Mouse (Mus musculus) urinary bladder, adult 2 months (tissue): ENCODE data around the gene Carns1. TPM values are rescaled to one million over a fixed set of nuclear protein-coding genes. Genes with fewer than 3 reads are reported as not detected.
A peak's percentile ranks its signal among the peaks of the same experiment; 100 is the strongest.

ENCODE experiments used
- DNase-seq: peaks from one replicate; pipeline ENCODE4 v3.0.0; 2022; ENCODE audit warnings: low spot score
- polyA plus RNA-seq: library from polyadenylated mRNA; depleted of rRNA; stranded (reverse); fragments of >200 nt; gene quantifications from 2 replicates; pipeline ENCODE4 v1.2.3, GENCODE M21; 2012

The Carns1 gene
- polyA plus RNA-seq, 1 experiment, result 21.7 TPM

DNA sequence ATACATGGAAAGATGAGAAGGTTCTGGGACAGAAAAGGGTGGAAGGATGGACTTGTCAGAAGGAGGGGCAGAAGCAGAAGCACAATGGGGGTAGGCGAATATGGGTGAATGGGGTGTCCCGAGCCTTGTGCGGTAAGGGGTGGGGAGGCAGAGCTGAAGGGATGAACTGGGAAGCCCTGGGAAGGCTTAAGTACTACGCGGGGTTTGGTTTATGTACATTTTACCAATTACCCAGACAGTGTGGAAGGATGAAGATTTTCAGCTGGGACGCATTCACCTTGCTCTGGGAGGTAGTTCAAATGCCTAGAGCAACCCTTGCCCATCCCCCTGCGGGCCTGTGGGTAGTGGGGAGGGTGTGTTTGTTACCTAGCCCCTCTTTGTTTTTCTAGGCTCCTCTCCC lies 26.9 kb upstream of the Carns1 start:
- DNase-seq, result no peak

DNA sequence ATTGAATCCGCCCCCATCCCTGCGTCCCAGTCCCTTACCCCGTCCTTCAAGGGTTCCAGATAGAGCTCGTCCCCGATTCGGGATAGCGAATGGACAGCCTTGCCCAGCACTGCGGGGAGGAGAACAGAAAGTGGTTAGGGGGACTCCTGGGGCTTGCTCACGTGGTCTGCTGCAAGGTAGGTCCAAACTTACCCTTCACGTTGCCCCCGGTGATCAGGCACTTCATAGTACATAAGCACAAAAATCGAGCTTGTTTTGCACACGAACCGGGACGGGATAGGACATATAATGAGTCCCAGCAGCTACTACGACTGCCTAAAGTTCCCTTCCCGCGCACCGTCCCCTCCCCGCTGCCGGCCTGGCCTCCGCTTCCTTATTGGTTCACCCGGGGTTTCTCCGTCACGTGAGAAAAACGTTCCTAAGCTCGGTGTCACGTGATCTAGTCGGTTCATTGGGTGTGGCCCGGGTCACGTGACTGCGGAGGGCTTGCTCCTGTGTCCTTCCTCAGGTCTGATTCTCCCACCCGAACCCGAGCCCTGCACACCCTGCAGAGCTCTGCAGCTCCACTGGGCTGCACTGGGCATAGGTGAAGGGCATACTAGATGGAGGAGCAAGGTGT lies 26.1 kb upstream of the Carns1 start, which contains the start of gene Rad9a:
Gene Rad9a, minus strand, starts transcription at position 372 of the 619 bp plus-strand sequence.
- peak; percentile 82 for DNase-seq

DNA sequence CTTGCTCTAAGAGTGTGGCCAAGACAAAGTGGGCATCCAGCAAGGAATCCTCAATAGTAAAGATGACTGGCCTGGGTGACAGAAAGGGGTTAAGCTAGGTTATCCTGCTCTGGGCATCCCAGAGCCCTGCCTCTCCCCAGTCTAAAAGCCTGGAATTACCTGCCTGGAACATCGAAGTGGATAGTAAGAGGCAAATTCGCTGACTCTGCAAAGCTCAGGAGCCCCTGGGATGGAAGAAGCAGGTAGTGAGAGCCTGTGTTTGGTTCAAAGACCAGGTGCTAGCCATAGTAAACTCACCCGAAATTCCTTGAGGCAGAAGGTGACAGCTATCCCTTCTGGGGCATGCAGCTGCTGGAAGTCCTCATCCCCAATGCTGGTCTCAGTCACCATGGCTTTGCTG lies 21.9 kb upstream of the Carns1 start:
- DNase-seq, result no peak

DNA sequence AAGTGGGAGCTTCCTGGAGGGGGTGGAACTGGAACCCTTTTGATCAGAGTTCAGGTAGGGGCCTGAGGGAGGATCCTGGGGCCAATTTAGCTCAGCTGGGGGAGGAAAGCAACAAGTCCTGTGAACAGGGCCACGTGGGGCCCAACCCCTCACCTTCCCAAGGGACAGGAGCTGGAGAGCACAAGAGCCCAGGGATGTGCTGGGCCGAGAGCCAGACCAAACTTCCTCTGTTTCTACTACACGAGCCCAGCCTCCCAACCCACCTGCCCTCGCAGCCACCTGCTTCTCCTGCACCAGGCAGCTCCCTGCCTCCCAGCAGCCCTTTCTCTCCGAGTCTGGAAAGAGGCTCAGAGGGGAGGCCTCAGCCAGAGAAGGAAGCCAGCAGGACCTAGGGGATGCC lies 21.3 kb upstream of the Carns1 start:
- DNase-seq, result no peak

DNA sequence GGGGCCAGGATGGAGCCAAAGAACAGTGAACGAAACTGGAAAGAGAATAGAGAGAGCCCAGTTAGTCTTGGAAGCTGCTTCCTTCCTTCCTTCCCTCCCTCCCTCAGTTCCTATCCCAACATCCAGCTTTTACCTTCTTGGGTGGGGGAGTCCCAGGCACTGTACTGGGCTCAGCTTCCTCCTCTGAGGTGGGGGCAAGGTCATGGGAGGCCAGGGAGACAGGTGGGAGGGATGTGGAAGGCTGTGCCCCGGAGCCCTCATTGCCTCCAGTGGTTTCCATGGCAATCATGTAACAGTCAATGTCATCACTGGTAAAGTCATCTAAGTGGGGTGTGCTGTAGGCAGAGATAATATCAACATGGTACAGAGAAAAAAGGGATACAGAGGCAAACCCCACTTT lies 20.8 kb upstream of the Carns1 start:
- DNase-seq, result no peak

DNA sequence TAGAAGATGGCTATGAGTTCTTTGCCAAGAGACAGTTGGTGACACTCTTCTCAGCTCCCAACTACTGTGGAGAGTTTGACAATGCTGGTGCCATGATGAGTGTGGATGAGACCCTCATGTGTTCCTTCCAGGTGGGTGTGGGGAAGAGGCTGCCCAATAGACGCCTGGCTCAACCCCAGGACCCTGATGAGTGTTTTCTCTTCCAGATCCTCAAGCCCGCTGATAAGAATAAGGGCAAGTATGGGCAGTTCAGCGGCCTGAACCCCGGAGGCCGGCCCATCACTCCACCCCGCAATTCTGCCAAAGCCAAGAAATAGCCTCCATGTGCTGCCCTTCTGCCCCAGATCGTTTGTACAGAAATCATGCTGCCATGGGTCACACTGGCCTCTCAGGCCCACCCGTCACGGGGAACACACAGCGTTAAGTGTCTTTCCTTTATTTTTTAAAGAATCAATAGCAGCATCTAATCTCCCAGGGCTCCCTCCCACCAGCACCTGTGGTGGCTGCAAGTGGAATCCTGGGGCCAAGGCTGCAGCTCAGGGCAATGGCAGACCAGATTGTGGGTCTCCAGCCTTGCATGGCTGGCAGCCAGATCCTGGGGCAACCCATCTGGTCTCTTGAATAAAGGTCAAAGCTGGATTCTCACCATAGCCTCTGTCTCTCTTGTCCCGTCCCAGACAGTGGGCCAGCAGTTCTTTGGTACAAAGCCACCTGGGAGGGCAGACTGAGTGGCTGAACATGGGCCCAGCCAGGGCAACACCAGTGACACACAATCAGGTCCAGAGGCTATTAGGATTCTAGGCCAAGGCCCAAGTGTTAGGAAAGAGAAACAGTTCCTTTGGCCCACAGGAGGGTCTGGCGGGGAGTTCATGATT lies 19.7 kb upstream of the Carns1 start:
- no peak for DNase-seq

DNA sequence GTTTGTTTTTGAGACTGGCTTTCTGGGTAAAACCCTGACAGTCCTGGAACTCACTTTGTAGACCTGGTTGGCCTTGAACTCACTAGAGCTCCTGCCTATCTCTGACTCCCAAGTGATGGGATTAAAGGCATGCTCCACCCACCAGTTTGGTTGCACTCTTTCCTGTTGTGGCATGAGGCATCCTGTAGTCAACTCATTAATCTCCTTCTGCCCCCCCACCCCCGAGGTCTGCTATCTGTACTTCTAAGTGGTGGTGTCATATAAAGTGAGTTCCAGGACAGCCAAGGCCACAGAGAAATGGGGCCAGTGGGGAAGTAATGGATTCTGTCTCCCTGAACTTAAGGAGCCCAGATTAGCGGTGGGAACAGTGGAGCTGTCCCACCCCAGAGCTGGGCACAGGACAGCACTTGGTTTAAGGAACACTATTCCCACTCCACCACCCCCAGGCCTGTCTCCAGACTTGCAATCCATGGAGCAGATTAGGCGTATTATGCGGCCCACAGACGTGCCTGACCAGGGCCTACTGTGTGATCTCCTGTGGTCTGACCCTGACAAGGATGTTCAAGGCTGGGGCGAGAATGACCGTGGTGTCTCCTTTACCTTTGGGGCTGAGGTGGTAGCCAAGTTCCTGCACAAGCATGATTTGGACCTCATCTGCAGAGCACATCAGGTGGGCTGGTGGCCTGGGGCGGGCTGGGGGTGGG lies 18.9 kb upstream of the Carns1 start:
- DNase-seq, result no peak

DNA sequence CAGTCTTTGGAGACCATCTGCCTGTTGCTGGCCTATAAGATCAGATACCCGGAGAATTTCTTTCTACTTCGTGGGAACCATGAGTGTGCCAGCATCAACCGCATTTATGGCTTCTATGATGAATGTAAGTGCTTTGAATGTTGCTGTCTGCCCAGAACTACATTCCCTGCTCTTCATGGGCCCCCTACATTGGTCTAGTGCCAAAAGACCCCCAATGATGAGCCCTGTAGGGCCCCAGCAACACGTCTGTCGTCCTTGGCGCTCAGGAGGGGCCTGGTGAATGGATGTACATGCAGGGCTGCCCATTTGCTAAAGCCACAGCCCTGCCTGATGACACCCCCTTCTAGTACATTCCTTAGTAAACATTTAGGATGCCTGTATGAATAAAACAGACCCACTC lies 17.9 kb upstream of the Carns1 start:
- no peak for DNase-seq

DNA sequence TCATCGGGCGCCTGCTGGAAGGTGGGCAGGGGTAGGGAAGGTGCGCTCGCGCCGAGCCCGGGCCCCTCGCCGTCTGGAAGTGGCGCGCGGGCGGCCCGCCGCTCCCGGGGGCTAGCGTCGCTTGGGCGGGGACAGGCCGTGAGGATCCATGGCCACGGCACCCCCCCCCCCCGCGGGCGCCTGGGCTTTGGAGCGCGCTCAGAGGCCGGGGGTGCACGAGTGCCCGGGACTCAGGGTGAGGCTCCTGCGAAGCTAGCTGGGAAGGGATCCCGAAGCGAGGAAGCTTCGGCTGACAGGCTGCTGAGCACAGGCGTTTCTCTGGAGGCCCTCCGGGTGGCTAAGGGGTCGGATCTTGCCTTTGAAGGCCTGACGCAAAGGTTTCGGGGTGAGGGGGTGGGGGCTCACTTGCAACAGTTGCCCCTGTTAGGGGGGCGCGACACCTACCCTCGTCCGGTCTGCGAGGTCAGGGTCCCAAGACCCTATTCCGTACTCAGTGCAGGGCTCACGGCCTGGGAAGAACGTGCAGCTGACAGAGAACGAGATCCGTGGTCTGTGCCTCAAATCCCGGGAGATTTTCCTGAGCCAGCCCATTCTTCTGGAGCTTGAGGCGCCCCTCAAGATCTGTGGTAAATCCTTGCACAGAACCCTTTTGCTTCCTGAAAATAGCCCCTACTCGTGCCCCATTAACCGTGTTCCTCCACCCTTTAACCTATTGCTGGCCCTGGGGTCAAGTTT lies 17.1 kb upstream of the Carns1 start:
- no peak for DNase-seq

DNA sequence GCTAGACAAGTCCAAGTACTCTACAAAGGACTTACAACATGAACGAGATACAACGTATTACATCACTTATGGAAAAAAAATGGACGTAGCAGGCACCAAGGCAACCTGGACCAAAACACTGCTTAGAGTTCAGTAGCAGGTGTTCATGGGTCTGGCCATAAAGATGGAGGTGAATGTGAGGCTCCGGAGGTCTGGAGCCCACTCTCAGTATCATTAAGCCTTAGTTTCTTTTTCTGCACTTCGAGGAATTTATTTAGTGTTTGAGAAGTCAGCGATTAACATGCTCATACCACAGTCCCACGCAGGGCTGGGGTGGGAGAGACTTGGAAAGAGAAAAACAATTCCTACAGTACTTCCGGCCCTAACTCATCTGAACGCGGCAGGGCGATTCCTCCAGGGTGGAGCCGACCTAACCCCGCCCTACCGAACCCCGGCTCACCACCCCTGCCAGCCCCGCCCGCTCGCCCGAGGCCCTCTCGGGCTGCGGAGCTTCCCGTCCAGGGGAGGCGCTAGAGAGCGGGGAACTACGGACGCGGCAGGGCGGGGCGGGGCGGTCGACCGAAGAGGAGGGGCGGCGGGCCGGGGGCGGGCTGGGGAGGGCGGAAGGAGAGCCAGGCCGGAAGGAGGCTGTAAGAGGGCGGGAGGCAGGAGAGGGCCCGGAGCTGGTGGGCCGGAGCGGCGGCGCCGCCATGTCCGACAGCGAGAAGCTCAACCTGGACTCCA lies 16.4 kb upstream of the Carns1 start, which contains the start of gene Ppp1ca:
Gene Ppp1ca, plus strand, starts transcription at position 538 of the 723 bp plus-strand sequence.
- peak; percentile 94 for DNase-seq

DNA sequence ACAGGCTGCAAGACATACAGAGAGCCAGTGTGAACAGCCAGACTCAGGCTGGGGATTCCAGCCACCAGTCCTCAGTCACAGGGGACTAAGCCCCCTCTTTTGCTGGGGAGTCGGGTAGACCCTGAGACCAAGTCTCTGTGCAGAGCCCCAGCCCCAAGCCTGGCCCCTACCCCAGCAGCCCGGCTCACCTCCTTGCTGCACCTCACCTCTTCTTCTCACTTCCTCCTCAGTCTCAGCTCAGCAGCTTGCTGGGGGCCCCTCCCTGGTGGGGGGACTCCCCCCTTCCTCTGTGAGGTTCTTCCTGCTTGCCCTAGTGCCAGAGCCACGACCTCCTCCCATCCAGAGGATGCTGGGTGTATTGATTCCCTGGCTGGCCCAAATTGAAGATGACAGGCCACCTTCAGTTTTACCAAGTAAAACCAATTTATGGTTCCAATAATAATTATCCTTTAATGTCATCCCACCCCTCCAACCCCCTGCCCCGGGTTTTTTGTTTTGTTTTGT lies 15.6 kb upstream of the Carns1 start, which contains the start of gene Tbc1d10c:
Gene Tbc1d10c, minus strand, starts transcription at position 454 of the 504 bp plus-strand sequence.
- DNase-seq, result no peak

DNA sequence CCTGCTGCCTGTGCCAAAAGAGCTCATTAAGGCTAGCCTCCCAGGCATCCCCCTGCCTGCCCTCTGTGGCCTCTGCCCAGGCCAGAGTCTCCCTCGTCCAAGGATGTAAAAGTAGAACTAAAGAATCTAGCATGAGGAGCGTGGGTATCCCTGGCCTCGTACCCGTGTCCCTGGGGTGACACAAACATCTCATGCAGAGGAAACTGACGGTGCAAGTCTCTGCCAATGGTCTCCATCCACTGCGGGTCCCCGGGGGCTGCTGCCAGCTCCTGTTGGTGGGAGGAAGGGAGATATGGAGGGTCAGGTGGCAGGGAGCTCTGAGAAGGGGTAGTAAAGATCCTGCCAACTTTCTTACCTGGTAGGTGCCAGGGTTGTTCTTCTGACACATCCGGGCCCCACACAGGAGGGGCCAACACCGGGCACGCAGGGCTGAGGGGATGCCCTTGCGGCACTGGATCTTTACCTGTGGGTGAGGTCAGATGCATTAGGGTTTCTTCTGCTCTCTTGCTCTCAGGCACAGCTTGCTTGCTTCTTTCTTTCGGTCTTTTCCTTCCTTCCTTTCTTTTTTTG lies 13.9 kb upstream of the Carns1 start:
- DNase-seq, result no peak

DNA sequence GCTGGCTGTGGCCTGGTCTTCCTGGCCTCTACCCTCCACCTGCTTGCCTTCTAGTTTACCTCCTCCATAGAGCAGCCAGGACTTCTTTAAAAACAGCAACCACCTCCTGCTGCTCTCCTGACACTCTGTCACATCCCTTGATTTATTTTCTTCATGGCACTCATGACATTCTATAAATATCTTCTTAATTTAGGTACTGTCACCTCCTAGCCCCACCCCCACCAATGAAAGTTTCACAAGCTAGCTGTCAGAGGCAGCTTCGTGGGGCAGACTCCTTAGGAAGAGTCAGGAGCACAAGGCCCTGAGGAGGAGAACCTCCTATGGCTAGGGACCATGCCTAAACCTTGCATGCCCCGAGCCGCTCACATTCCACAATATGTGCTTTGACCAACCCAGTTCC lies 12.0 kb upstream of the Carns1 start:
- DNase-seq, result no peak

DNA sequence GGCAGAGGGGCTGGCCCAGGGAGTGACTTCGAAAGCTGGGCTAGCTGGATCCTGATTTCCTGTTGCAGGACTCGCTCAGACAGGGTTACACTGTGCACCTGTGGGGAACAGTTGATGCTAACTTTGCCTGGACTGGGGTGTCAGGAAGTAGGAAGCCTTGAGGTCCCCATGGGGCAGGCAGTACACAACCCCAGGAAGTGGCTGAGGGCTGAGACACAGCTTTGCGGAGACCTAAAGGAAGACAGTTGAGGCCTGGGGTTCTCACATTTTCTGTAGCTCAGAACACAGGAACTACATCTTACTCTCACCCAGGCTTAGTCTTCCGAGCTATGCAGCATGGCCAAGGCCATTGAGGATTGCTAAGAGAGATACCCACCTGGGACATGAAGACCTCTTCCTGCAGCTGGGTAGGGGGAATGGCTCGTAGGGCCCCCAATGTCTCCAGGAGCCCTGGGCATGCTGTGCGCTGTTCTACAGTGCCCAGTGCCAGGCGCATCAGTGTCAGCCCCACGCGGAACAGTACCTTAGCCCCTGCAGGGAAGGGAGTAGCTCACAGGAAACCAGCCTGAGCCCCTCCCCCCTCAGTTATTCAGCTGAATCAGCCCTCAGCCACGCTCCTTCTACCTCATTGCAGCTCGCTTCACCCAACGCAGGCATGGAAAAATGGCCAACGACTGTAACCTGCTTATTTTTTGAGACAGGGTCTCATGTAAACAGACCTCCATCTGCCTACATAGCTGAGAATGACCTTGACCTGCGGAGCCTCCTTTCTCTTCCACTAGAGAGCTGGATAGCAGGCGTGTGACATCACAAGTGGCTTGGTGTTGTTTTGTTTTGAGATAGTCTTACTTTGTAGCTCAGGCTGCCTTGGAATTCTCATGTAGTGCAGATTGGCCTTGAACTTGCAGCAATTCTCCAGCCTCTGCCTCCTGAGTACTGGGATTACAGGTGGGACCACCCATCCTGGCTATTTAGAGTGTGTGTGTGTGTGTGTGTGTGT lies 10.0 kb upstream of the Carns1 start:
- DNase-seq, result no peak

DNA sequence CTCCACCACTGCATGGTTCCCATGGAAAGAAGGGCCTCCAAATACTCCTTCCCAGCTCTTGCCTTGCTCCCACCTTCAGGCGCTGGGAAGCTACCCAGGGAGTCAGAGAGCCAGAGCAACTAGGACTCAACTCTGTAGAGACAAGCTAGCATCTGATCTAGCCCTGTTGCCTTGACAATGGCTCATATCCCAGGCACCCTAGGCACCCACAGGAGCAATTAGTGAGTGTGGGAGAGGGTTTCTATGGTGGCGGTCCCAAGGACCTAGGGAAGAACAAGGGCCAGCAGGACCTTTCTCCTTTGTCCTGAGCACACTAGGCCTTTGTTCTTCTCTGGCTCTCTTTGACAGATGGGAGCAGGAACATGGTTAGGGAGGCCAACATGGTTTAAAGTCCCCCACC lies 8.4 kb upstream of the Carns1 start:
- DNase-seq, result no peak

DNA sequence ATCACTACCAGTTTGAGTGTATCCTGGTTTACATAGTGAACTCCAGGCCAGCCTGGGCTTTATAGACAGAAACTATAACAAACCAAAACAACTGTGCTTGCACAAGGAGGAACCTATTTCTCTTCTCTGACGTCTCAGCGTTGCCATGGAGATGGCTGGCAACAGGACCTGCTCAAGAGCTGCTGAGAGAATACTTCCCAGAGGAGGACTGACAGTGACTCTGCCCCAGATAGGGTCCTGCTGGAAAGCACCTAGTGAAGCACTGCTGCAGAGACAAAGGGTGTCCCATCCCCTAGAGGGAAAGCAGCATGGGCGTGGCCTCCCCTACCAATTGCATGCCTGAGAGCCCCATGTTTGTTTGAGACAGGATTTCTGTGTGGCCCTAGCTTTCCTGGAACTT lies 6.6 kb upstream of the Carns1 start:
- DNase-seq, result no peak

DNA sequence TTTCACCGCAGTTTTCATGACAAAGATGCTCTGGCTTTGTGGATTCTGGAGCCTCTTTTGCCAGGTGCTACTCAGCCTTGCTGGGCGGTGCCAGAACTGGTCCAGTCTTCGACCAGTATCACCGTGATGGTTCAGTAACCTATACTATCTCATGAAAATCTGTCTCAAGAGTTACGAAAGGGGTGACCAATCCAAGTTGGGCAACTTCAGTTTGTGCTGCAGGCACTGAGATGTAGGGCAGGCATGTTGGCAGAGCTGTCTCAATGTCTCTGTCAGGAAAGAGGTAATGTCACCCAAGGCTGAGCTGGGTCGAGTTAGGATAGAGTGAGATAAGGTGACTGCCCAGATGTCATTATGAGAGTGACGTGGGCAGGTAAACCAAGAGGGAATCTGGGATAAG lies 5.1 kb upstream of the Carns1 start:
- DNase-seq, result no peak

DNA sequence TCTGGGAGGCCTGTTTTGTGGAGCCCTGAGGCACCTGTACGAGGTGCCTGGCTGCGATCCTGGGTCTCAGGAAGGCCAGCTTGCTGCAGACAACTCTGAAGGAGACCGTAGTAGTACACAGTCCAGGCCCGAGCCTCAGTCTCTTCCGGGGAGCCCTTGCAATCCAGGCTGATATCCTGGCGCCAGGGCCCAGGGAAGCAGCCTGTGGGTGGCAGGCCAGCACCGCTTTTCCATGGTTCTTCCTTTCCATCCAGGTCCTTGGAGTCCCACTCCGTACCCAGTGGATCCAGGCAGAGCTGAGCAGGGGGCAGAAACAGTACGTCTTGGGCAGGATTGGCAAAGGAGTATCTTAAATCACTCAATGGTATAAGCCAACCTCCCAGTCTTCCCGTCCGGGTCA lies 2.4 kb downstream of the Carns1 start:
- DNase-seq, result no peak
